Mouse (Mus musculus) mouse trophoblast stem cell (cell line): ENCODE data around the gene Cdkn1a.

Experiments
- in situ Hi-C, 2 experiments: fragments of 300-500 bp; cut with MseI, MboI; formaldehyde crosslinking; loops; 2 replicates in 1 of 2; 3 replicates in 1 of 2; pipeline ENCODE4 v1.15.1; 2025

The Cdkn1a gene

GRCm38 (mm10) chr17:29090776-29091175 is at the start of gene Cdkn1a:
Gene Cdkn1a (plus strand): TSS chr17:29090976.
- in situ Hi-C loops, result loop anchor here in 1 of 2 experiments (10.0 kb wide), 1 partner anchor 46 kb away; no protein-coding TSS in a partner anchor

DNA sequence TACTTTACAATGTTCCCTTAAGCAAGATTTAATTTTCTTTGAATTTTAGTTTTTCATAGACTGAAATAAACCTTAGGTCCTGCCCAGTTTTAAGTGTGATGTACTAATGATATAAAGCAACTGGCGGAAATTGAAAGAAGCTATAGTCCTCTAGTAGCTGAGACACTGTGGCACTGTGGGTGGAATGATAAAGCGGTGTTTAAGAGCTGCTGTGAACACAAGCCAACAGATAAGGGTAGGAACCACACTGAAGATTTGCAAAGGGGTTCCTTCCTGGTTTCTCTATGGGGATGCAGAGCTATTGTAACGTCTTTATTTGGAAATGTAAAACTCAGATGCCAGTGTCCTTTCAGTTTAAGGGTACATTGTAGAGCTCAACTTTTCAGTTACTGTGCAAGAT is 49.1 kb upstream of the Cdkn1a start:
- in situ Hi-C loops, result loop anchor here in 1 of 2 experiments (10.0 kb wide), 1 partner anchor 53 kb away; the partner anchor contains the start of gene Cdkn1a

- in situ Hi-C loops, result loop anchor here in 1 of 2 experiments (10.0 kb wide), 1 partner anchor 52 kb away; the partner anchor contains the start of gene Cdkn1a
Measured at GRCm38 (mm10) chr17:29042569-29042968, 48.2 kb upstream of the Cdkn1a start.

DNA sequence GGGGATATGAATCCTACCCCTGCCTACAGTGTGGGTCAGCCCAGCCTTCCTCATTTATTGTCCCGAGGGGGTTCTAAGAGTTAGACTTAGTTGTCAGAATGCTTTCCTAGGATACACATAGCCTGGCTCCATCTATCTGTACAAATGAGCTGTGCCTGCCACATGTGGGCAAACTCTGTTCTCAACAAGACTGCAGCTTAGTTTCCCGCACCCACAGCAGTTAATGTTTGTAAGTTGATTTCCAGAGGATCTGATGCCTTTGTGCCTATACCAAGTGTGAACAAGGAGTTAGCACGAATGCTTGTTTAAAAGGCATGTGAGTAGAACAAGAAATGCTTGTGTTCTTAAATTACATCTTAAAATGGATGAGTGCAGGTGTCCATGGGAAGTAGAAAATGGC is 47.2 kb upstream of the Cdkn1a start:
- in situ Hi-C loops, result loop anchor here in 1 of 2 experiments (10.0 kb wide), 1 partner anchor 51 kb away; the partner anchor contains the start of gene Cdkn1a

GRCm38 (mm10) chr17:29044146-29044924 is 46.4 kb upstream of the Cdkn1a start:
- in situ Hi-C loops, result loop anchor here in 1 of 2 experiments (10.0 kb wide), 1 partner anchor 50 kb away; the partner anchor contains the start of gene Cdkn1a

DNA sequence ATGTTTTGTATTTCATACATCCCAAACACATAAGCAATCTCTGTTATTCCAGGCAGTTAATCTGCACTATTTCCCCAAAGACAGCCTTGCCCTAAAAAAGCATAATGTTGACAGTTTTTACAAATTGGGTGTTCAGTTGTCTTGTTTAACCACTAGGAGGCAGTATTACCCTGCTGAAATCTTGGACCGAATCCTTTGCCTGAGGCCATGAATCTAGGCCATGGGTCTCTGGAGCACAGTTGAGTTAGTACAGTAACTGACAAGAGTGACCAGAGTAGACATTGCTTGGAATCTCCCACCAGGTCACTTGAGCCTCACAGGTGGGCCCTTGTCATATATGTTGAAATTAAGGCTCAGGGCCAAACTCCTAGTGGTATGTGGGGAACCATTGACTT is 45.9 kb upstream of the Cdkn1a start:
- in situ Hi-C loops, result loop anchor here (5.0 to 10.0 kb wide), 3 partner anchors 50 to 127 kb away; partner anchors contain the start of gene Cdkn1a (in 1 of the 2)

- in situ Hi-C loops, result loop anchor here (5.0 to 10.0 kb wide), 3 partner anchors 49 to 126 kb away; partner anchors contain the start of gene Cdkn1a (in 1 of the 2)
Measured at GRCm38 (mm10) chr17:29045741-29046530, 44.8 kb upstream of the Cdkn1a start.

DNA sequence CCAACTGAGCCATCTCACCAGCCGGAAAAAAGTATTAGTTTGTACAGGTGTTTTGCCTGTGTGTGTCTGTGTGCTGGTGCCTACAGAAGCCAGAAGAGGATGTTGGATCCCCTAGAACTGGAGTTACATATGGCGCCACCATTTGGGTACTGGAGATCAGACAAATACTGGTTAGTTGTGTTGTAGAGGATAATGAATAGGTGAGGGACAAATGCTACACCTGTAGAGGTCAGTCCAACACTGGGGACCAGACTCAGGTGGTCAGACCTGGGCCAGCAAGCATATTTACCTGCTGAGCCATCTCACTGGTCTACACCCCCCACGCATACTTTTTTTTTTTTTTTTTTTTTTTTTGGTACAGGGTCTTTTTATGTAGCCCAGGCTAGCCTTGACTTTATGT is 43.9 kb upstream of the Cdkn1a start:
- in situ Hi-C loops, result loop anchor here (5.0 to 10.0 kb wide), 3 partner anchors 48 to 125 kb away; partner anchors contain the start of gene Cdkn1a (in 1 of the 2)

GRCm38 (mm10) chr17:29047697-29048514 is 42.9 kb upstream of the Cdkn1a start:
- in situ Hi-C loops, result loop anchor here (5.0 to 10.0 kb wide), 3 partner anchors 47 to 124 kb away; partner anchors contain the start of gene Cdkn1a (in 1 of the 2)

- in situ Hi-C loops, result loop anchor here (5.0 to 10.0 kb wide), 3 partner anchors 46 to 123 kb away; partner anchors contain the start of gene Cdkn1a (in 1 of the 2)
Measured at GRCm38 (mm10) chr17:29048748-29049507, 41.8 kb upstream of the Cdkn1a start.

DNA sequence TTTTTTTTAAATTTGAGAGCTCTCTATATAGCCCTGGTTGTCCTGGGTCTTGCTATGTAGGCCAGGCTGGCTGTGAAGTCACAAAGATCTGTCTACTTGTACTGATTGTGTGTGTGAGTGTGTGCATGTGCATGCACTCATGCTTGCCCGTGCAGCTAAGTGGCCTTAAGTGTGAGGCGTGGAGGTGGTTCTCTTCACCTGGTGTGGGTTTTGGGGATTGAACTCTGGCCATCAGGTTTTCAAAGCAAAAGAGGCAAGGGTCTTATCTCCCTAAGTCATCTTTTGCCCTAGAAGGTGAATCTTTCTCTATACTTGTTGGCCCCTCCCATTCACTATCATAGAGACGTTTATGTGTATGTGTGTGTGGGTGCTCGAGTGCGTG is 41.3 kb upstream of the Cdkn1a start:
- in situ Hi-C loops, result loop anchor here (5.0 to 10.0 kb wide), 3 partner anchors 45 to 123 kb away; partner anchors contain the start of gene Cdkn1a (in 1 of the 2)

- in situ Hi-C loops, result loop anchor here (5.0 to 10.0 kb wide), 4 partner anchors 45 to 195 kb away; partner anchors contain the start of gene Cdkn1a (in 1 of the 2)
Measured at GRCm38 (mm10) chr17:29049923-29050322, 40.9 kb upstream of the Cdkn1a start.

GRCm38 (mm10) chr17:29050791-29051190 is 40.0 kb upstream of the Cdkn1a start:
- in situ Hi-C loops, result loop anchor here (5.0 to 10.0 kb wide), 2 partner anchors 122 to 194 kb away; no protein-coding TSS in a partner anchor

DNA sequence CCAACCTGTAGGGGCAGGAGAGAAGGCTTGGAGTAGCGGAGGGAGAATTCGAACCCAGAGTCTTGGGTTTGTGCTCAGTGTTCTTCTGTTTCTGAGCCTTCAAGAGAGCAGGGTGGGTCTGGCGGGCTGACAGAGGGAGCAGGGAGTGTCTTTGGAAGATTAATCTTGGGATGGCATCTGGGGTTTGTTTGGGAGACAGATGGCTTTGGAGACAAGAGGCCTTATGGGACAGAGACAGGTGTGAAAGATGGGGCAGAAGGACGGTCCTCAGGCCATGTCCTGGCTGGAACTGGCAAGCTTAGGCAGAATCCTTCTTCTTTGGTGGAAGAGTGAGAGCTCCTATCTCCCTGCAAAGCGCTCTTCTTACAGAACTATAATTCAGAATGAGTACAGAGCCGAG is 37.7 kb upstream of the Cdkn1a start:
- in situ Hi-C loops, result loop anchor here (5.0 to 10.0 kb wide), 2 partner anchors 119 to 192 kb away; no protein-coding TSS in a partner anchor

DNA sequence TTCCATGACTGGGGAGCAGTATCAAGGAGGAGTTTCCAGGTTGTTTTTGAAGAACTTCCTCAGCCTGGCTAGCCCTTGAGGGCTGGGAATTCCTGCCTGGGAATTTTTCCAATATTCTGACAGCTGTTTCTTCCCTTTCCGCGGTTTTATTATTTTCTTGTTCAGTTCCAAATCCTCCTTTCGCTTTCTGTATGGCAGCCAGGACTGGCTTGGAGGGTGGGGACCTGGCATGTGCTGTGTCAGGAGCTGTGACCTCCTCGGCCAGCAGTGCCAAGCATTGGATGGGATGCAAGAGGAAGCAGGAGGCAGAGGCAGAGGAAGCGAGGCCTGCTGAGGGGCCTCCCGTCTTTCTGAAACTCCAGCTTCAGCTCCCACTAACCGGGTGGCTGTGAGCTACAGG is 36.9 kb upstream of the Cdkn1a start:
- in situ Hi-C loops, result loop anchor here (5.0 to 10.0 kb wide), 2 partner anchors 118 to 191 kb away; no protein-coding TSS in a partner anchor

- in situ Hi-C loops, result loop anchor here (5.0 to 10.0 kb wide), 2 partner anchors 118 to 190 kb away; no protein-coding TSS in a partner anchor
Measured at GRCm38 (mm10) chr17:29054429-29054828, 36.3 kb upstream of the Cdkn1a start.

DNA sequence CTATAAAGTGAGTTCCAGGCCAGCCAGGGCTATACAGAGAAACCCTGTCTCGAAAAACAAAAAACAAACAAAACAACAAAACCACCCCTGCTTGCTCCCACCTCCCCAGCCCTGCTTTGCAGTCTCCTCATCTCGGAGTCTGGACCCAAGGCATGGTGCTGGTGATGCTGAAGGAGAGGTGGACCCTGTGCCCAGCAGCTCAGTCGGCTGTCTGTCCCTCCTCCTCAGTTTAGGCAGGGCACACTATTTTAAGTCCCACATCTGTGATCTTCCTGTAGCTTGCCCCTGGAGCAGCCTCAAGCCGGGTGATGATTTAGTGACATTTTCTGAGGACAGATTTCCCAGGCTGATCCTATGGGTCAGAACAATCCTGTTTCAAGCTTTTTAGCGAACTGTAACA is 35.2 kb upstream of the Cdkn1a start:
- in situ Hi-C loops, result loop anchor here (10.0 kb wide), 1 partner anchor 189 kb away; no protein-coding TSS in a partner anchor

DNA sequence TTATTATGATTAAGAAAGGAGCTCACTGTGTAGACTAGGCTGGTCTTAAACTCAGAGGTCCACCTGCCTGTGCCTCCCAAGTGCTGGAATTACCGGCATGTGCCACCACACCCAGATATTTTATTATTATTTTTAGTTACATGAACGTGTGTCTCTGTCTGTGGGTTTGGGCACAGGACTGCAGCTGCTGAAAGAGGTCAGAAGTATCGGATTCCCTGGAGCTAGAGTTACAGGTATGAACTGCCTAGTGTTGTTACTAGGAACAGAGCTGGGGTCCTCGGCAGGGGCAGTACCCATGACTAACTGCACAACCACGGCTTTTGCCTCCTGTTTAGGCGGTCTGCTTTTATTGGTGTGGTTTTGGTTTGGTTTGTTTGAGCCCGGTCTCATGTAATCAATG is 34.6 kb upstream of the Cdkn1a start:
- in situ Hi-C loops, result loop anchor here (10.0 kb wide), 1 partner anchor 189 kb away; no protein-coding TSS in a partner anchor

- in situ Hi-C loops, result loop anchor here (10.0 kb wide), 1 partner anchor 188 kb away; no protein-coding TSS in a partner anchor
Measured at GRCm38 (mm10) chr17:29056699-29057151, 34.1 kb upstream of the Cdkn1a start.
